8 mouse cellular contexts compared by ENCODE assay signal in genomic region chr4:154961911-154962310, GRCm38 (mm10). TPM values are rescaled to one million over a fixed set of nuclear protein-coding genes. Genes with fewer than 3 reads are reported as not detected.
DNase-seq lines count a peak whose midpoint lies in the region; ATAC-seq lines count a peak whose summit lies in the region.

No protein-coding gene starts in this region.

- peaks cover 66% of the 10 kb centered on the region for H3K27me3 ChIP-seq in heart, embryonic 13.5 days (replicated peaks)
- no peaks in the 10 kb centered on the region for H3K27me3 ChIP-seq in forebrain, embryonic 16.5 days (replicated peaks; ENCODE audit: control insufficient read depth, insufficient read depth, low read length)
- peaks cover 68% of the 10 kb centered on the region for H3K27me3 ChIP-seq in liver, embryonic 13.5 days

- H3K27ac ChIP-seq in heart, embryonic 13.5 days (replicated peaks), result no peak overlapping the region
- peak overlapping the region; percentile 96 for H3K27ac ChIP-seq in forebrain, embryonic 16.5 days (ENCODE audit: low read length)
- no peak overlapping the region for H3K27ac ChIP-seq in liver, embryonic 13.5 days

- ATAC-seq in heart, embryonic 13.5 days (ENCODE audit: extremely low read depth, insufficient number of reproducible peaks, low FRiP score, low TSS enrichment), result no peak
- no peak for ATAC-seq in forebrain, embryonic 16.5 days
- ATAC-seq in liver, embryonic 13.5 days (ENCODE audit: low read depth), result no peak
- ATAC-seq in neutrophil, adult 5-6 weeks (ENCODE audit: extremely low read depth, insufficient number of reproducible peaks, low FRiP score, poor library complexity, severe bottlenecking), result peak; percentile 55; the same call in 1 of the 2 replicates

- no peaks in the 10 kb centered on the region for H3K9me3 ChIP-seq in heart, embryonic 13.5 days
- H3K9me3 ChIP-seq in forebrain, embryonic 16.5 days (ENCODE audit: control insufficient read depth, low read length), result no peaks in the 10 kb centered on the region
- H3K9me3 ChIP-seq in liver, embryonic 13.5 days (replicated peaks), result no peaks in the 10 kb centered on the region

- peak overlapping the region; percentile 56 for H3K4me3 ChIP-seq in heart, embryonic 13.5 days
- peak overlapping the region; percentile 84 for H3K4me3 ChIP-seq in forebrain, embryonic 16.5 days (replicated peaks; ENCODE audit: low read length)
- H3K4me3 ChIP-seq in liver, embryonic 13.5 days (replicated peaks), result peak overlapping the region; percentile 46

- H3K9ac ChIP-seq in heart, embryonic 13.5 days, result no peak overlapping the region
- peak overlapping the region; percentile 79 for H3K9ac ChIP-seq in forebrain, embryonic 16.5 days (replicated peaks; ENCODE audit: low read depth, low read length)
- no peak overlapping the region for H3K9ac ChIP-seq in liver, embryonic 13.5 days

- peaks cover 67% of the 10 kb centered on the region for H3K4me1 ChIP-seq in heart, embryonic 13.5 days
- peaks cover 82% of the 10 kb centered on the region for H3K4me1 ChIP-seq in forebrain, embryonic 16.5 days (replicated peaks; ENCODE audit: control insufficient read depth, insufficient read depth, low read length)
- H3K4me1 ChIP-seq in liver, embryonic 13.5 days (replicated peaks), result peaks cover 59% of the 10 kb centered on the region

- peaks cover 10% of the 10 kb centered on the region for H3K36me3 ChIP-seq in heart, embryonic 13.5 days
- no peaks in the 10 kb centered on the region for H3K36me3 ChIP-seq in forebrain, embryonic 16.5 days (ENCODE audit: control insufficient read depth, insufficient read depth)
- H3K36me3 ChIP-seq in liver, embryonic 13.5 days, result peaks cover 14% of the 10 kb centered on the region

- DNase-seq in heart, postnatal 25 days (ENCODE audit: low spot score), result no peak
- DNase-seq in liver, embryonic 13.5 days, result no peak
- no peak for DNase-seq in frontal cortex, postnatal 36 days (ENCODE audit: low spot score in 2 of 2)
- no peak for DNase-seq in left cerebral cortex, adult 8-10 months (ENCODE audit: low spot score in 2 of 2)
- DNase-seq in adipocyte (ENCODE audit: low spot score), result no peak

- peak overlapping the region; percentile 85 for H3K4me2 ChIP-seq in heart, embryonic 13.5 days
- H3K4me2 ChIP-seq in forebrain, embryonic 16.5 days (ENCODE audit: low read length), result peak overlapping the region; percentile 89
- H3K4me2 ChIP-seq in liver, embryonic 13.5 days, result peak overlapping the region; percentile 61; the same call in 1 of the 2 replicates

- intact Hi-C loops in heart, postnatal 25 days (cut with DNase I), result loop anchor here (2.0 kb wide), 1 partner anchor 17 kb away; no protein-coding TSS in a partner anchor

- WGBS in heart, embryonic 13.5 days, result 33% methylated on average over 13 of the region's 13 CpGs
- 3% methylated on average over 13 of the region's 13 CpGs for WGBS in forebrain, embryonic 16.5 days
- WGBS in liver, embryonic 13.5 days (ENCODE audit: insufficient replicate concordance), result 24% methylated on average over 13 of the region's 13 CpGs

RNA-seq across cellular contexts. Expression of gene Hes5, which starts 1.2 kb away (rescaled TPM):
- 0.31 and 0.45 TPM in 2 replicates for polyA plus RNA-seq in heart, embryonic 13.5 days (2015; fragmentation: Nextera tagmentation; extraction: Ambion mirVana)
- total RNA-seq in heart, postnatal 25 days (2021), result under 1 TPM in 1 of 2 experiments, not detected in 1; 0.28 TPM
- 91.4 and 100 TPM in 2 replicates for polyA plus RNA-seq in forebrain, embryonic 16.5 days (2015; fragmentation: Nextera tagmentation; extraction: Ambion mirVana)
- 0.08 and 0.23 TPM in 2 replicates for polyA plus RNA-seq in liver, embryonic 13.5 days (2015; fragmentation: Nextera tagmentation; extraction: Ambion mirVana)
- 0.35 and 1.8 TPM in 2 replicates for total RNA-seq in neutrophil, adult 5-6 weeks (2017)
- 10 to 100 TPM; 31.5 to 42.6 (median 41.9) TPM for total RNA-seq in left cerebral cortex, adult 8-10 months (2022)

RNA-seq across cellular contexts. Expression of gene Pank4, which starts 2.0 kb away (rescaled TPM):
- 40.6 and 42.6 TPM in 2 replicates for polyA plus RNA-seq in heart, embryonic 13.5 days (2015; fragmentation: Nextera tagmentation; extraction: Ambion mirVana)
- total RNA-seq in heart, postnatal 25 days (2021), result 10 to 100 TPM; 45.6 to 46.4 TPM
- 47.1 and 47.3 TPM in 2 replicates for polyA plus RNA-seq in forebrain, embryonic 16.5 days (2015; fragmentation: Nextera tagmentation; extraction: Ambion mirVana)
- polyA plus RNA-seq in liver, embryonic 13.5 days (2015; fragmentation: Nextera tagmentation; extraction: Ambion mirVana), result 23.9 and 27.0 TPM in 2 replicates
- 41.4 and 44.8 TPM in 2 replicates for total RNA-seq in neutrophil, adult 5-6 weeks (2017)
- 10 to 100 TPM; 35.5 to 44.7 (median 38.6) TPM for total RNA-seq in left cerebral cortex, adult 8-10 months (2022)

RNA-seq across cellular contexts. Expression of gene Tnfrsf14, which starts 33.5 kb away (rescaled TPM):
- 2.1 and 2.6 TPM in 2 replicates for polyA plus RNA-seq in heart, embryonic 13.5 days (2015; fragmentation: Nextera tagmentation; extraction: Ambion mirVana)
- total RNA-seq in heart, postnatal 25 days (2021), result 1 to 10 TPM; 3.8 to 6.7 TPM
- polyA plus RNA-seq in forebrain, embryonic 16.5 days (2015; fragmentation: Nextera tagmentation; extraction: Ambion mirVana), result 0.27 TPM in 1 of 2 replicates, not detected in the other
- polyA plus RNA-seq in liver, embryonic 13.5 days (2015; fragmentation: Nextera tagmentation; extraction: Ambion mirVana), result 49.5 and 51.7 TPM in 2 replicates
- total RNA-seq in neutrophil, adult 5-6 weeks (2017), result 32.6 and 33.8 TPM in 2 replicates
- total RNA-seq in left cerebral cortex, adult 8-10 months (2022), result 1 to 10 TPM; 1.5 to 3.0 (median 2.8) TPM

Comparison
In these comparisons a context has a peak if more than half of its experiments do, and no peak if none do; other contexts are left out.
1. RNA of gene Hes5, which starts 1.2 kb away (total RNA-seq): 31.5 to 42.6 TPM in left cerebral cortex, adult 8-10 months; 0.35 to 1.8 TPM in neutrophil, adult 5-6 weeks and 0.28 TPM in heart, postnatal 25 days; every median in the first group is over 10 times any median in the second.
2. Peak in every context shown above with its lines, with median percentiles within 50 percentile points of each other: H3K4me2 ChIP-seq and H3K4me3 ChIP-seq.